Mouse (Mus musculus) midbrain, embryonic 11.5 days (tissue): ENCODE measurements at regions not wholly inside any gene's neighbourhood (a gene's known extent, or its start where the extent isn't known, plus 50 kb on each side); places are given as distances from the start of the nearest gene placed in this dataset.
A peak's percentile ranks its signal among the peaks of the same experiment; 100 is the strongest.

Experiments used
- ATAC-seq: fragments of 200-750 bp; cut with Nextera tagmentation; 2 replicates; pipeline ENCODE4 v1.8.0; 2017; ENCODE audit warnings: moderate TSS enrichment, moderate library complexity; ENCODE audit not compliant: low FRiP score
- DNase-seq: peaks from one replicate; pipeline ENCODE4 v3.0.0; 2015; ENCODE audit warnings: low spot score; ENCODE audit errors: missing footprints
- H3K27ac ChIP-seq: fragments of 300-500 bp; sonication (generic); 2 replicates; pipeline ENCODE4 v1.5.1; 2014; ENCODE audit warnings: low read depth, low read length
- H3K27me3 ChIP-seq: fragments of 300-500 bp; sonication (generic); 2 replicates; pipeline ENCODE4 v1.6.1; 2014; ENCODE audit warnings: mild to moderate bottlenecking, low read length, moderate library complexity, mixed read lengths; ENCODE audit not compliant: control insufficient read depth, insufficient read depth
- H3K36me3 ChIP-seq: fragments of 300-500 bp; sonication (generic); 2 replicates; pipeline ENCODE4 v1.6.1; 2014; ENCODE audit warnings: mild to moderate bottlenecking, low read length, moderate library complexity, mixed read lengths; ENCODE audit not compliant: control insufficient read depth, insufficient read depth
- H3K4me1 ChIP-seq: fragments of 300-500 bp; sonication (generic); 2 replicates; pipeline ENCODE4 v1.6.1; 2014; ENCODE audit warnings: low read length; ENCODE audit not compliant: control insufficient read depth, insufficient read depth
- H3K4me2 ChIP-seq: fragments of 300-500 bp; sonication (generic); 2 replicates; pipeline ENCODE4 v1.6.1; 2014; ENCODE audit warnings: mild to moderate bottlenecking, moderate library complexity
- H3K4me3 ChIP-seq: fragments of 300-500 bp; sonication (generic); 2 replicates; pipeline ENCODE4 v1.5.1; 2014; ENCODE audit warnings: low read depth, low read length
- H3K9ac ChIP-seq: fragments of 300-500 bp; sonication (generic); 2 replicates; pipeline ENCODE4 v1.6.1; 2014; ENCODE audit warnings: low read length
- H3K9me3 ChIP-seq: fragments of 300-500 bp; sonication (generic); 2 replicates; pipeline ENCODE4 v1.6.1; 2016; ENCODE audit warnings: low read length; ENCODE audit not compliant: control insufficient read depth
- WGBS: fragments of 180-500 bp; shearing (Covaris S2); extraction: QIAGEN DNeasy Blood & Tissue Kit; methylation state at CpG from one replicate; pipeline ENCODE4 v1.1.7; 2014; 5-methylcytosine and 5-hydroxymethylcytosine counted together

GRCm38 (mm10) chr2:180854349-180855004 is 66.3 kb downstream of the Ythdf1 start:
- peak overlapping the region; percentile 48 for H3K4me2 ChIP-seq
- peaks cover 17% of the 10 kb centered on the region for H3K4me1 ChIP-seq
- peak; percentile 92 for DNase-seq
- peak overlapping the region; percentile 65 for H3K9ac ChIP-seq
- 5% methylated on average over 8 of the region's 8 CpGs for WGBS
- H3K27me3 ChIP-seq = no peaks in the 10 kb centered on the region
- H3K27ac ChIP-seq = peak overlapping the region; percentile 71
- no peaks in the 10 kb centered on the region for H3K36me3 ChIP-seq
- ATAC-seq = peak; percentile 76
- H3K4me3 ChIP-seq = peak overlapping the region; percentile 13; the same call in 1 of the 2 replicates
- H3K9me3 ChIP-seq = no peaks in the 10 kb centered on the region

GRCm38 (mm10) chr2:180847497-180847896 is 70.8 kb upstream of the Bhlhe23 start:
- 82% methylated on average over 8 of the region's 8 CpGs for WGBS
- ATAC-seq (no peak), DNase-seq (no peak)
- no peak overlapping the region for H3K4me3 ChIP-seq
- H3K9ac ChIP-seq = no peak overlapping the region
- no peaks in the 10 kb centered on the region for H3K36me3 ChIP-seq
- H3K9me3 ChIP-seq = no peaks in the 10 kb centered on the region
- no peak overlapping the region for H3K4me2 ChIP-seq
- H3K4me1 ChIP-seq = no peaks in the 10 kb centered on the region
- H3K27ac ChIP-seq = no peak overlapping the region
- H3K27me3 ChIP-seq = no peaks in the 10 kb centered on the region

- DNase-seq = no peak
- no peak for ATAC-seq
Measured at GRCm38 (mm10) chr2:180845011-180845410, 68.3 kb upstream of the Bhlhe23 start.

GRCm38 (mm10) chr2:180843669-180844068 is 67.0 kb upstream of the Bhlhe23 start:
- no peak for ATAC-seq
- H3K36me3 ChIP-seq = no peaks in the 10 kb centered on the region
- 68% methylated on average over 2 of the region's 2 CpGs for WGBS

More at GRCm38 (mm10) chr2:180845011-180845410, 68.3 kb upstream of the Bhlhe23 start:
- 45% methylated on average over 5 of the region's 5 CpGs for WGBS
- H3K4me1 ChIP-seq = no peaks in the 10 kb centered on the region
- no peaks in the 10 kb centered on the region for H3K9me3 ChIP-seq
- no peak overlapping the region for H3K4me3 ChIP-seq
- no peaks in the 10 kb centered on the region for H3K36me3 ChIP-seq
- H3K4me2 ChIP-seq = no peak overlapping the region
- no peak overlapping the region for H3K27ac ChIP-seq
- no peak overlapping the region for H3K9ac ChIP-seq
- H3K27me3 ChIP-seq = no peaks in the 10 kb centered on the region

GRCm38 (mm10) chr2:180839126-180839525 is 62.4 kb upstream of the Bhlhe23 start:
- no peaks in the 10 kb centered on the region for H3K4me1 ChIP-seq
- H3K27ac ChIP-seq = no peak overlapping the region
- ATAC-seq = no peak
- H3K9me3 ChIP-seq = no peaks in the 10 kb centered on the region
- no peak overlapping the region for H3K9ac ChIP-seq
- no peaks in the 10 kb centered on the region for H3K36me3 ChIP-seq
- H3K4me2 ChIP-seq = no peak overlapping the region
- DNase-seq = no peak
- no peak overlapping the region for H3K4me3 ChIP-seq
- no peaks in the 10 kb centered on the region for H3K27me3 ChIP-seq
- WGBS = 84% methylated on average over 4 of the region's 4 CpGs

More at GRCm38 (mm10) chr2:180843669-180844068, 67.0 kb upstream of the Bhlhe23 start:
- no peaks in the 10 kb centered on the region for H3K4me1 ChIP-seq
- no peaks in the 10 kb centered on the region for H3K9me3 ChIP-seq
- no peak overlapping the region for H3K4me3 ChIP-seq
- H3K9ac ChIP-seq = no peak overlapping the region
- H3K4me2 ChIP-seq = no peak overlapping the region
- DNase-seq = no peak
- no peak overlapping the region for H3K27ac ChIP-seq
- no peaks in the 10 kb centered on the region for H3K27me3 ChIP-seq

GRCm38 (mm10) chr2:180837996-180838395 is 61.3 kb upstream of the Bhlhe23 start:
- DNase-seq (no peak), ATAC-seq (no peak)
- Histone ChIP-seq H3K9ac (no peak overlapping the region), H3K27ac (no peak overlapping the region), H3K27me3 (no peaks in the 10 kb centered on the region), H3K36me3 (no peaks in the 10 kb centered on the region), H3K9me3 (no peaks in the 10 kb centered on the region), H3K4me3 (no peak overlapping the region), H3K4me2 (no peak overlapping the region), H3K4me1 (no peaks in the 10 kb centered on the region)
- 78% methylated on average over 3 of the region's 3 CpGs for WGBS

- Histone ChIP-seq H3K27me3 (no peaks in the 10 kb centered on the region), H3K27ac (no peak overlapping the region), H3K4me1 (no peaks in the 10 kb centered on the region), H3K4me3 (no peak overlapping the region), H3K9me3 (no peaks in the 10 kb centered on the region), H3K9ac (no peak overlapping the region), H3K4me2 (no peak overlapping the region), H3K36me3 (no peaks in the 10 kb centered on the region)
- no peak for ATAC-seq
- DNase-seq = no peak
- WGBS = 76% methylated on average over 9 of the region's 9 CpGs
Measured at GRCm38 (mm10) chr2:180837318-180837920, 60.7 kb upstream of the Bhlhe23 start.

- no peaks in the 10 kb centered on the region for H3K27me3 ChIP-seq
- H3K36me3 ChIP-seq = no peaks in the 10 kb centered on the region
- 75% methylated on average over 6 of the region's 6 CpGs for WGBS
- no peaks in the 10 kb centered on the region for H3K9me3 ChIP-seq
- H3K4me3 ChIP-seq = no peak overlapping the region
- ATAC-seq (no peak), DNase-seq (no peak)
- H3K9ac ChIP-seq = no peak overlapping the region
- no peak overlapping the region for H3K4me2 ChIP-seq
- no peaks in the 10 kb centered on the region for H3K4me1 ChIP-seq
- H3K27ac ChIP-seq = no peak overlapping the region
Measured at GRCm38 (mm10) chr2:180835936-180836602, 59.4 kb upstream of the Bhlhe23 start.

- Histone ChIP-seq H3K27me3 (no peaks in the 10 kb centered on the region), H3K9ac (no peak overlapping the region), H3K9me3 (no peaks in the 10 kb centered on the region), H3K27ac (no peak overlapping the region), H3K36me3 (no peaks in the 10 kb centered on the region), H3K4me1 (no peaks in the 10 kb centered on the region), H3K4me2 (no peak overlapping the region), H3K4me3 (no peak overlapping the region)
- 88% methylated on average over 7 of the region's 7 CpGs for WGBS
- ATAC-seq (no peak), DNase-seq (no peak)
Measured at GRCm38 (mm10) chr2:180832711-180833110, 56.0 kb upstream of the Bhlhe23 start.
